Mouse (Mus musculus) left cerebral cortex, adult 11 months (tissue): ENCODE results near the gene Wiz.

Source experiments
- DNase-seq: peaks from one replicate; pipeline ENCODE4 v3.0.0; 2022; ENCODE audit warnings: low spot score

Wiz gene

DNA sequence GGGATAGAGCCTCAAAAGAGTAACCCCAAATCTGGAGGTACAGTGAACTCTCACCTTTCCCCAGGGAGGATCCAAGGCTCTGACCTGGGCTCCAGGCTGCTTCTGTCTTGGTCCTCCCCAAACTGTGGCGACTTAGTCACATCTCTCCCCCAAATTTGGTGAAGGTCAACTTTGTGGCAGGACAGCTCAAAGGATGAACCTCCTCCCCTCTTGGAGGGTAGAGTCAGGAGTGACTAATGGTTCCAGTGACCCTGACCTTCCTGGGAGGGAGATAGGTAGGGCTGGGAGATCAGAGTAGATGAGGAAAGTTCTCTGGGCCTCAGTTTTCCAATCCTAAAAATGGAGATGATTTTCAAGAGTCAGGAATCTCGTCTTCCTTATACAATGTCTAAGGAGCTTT lies 10.5 kb downstream of the Wiz start:
- no peak for DNase-seq

DNA sequence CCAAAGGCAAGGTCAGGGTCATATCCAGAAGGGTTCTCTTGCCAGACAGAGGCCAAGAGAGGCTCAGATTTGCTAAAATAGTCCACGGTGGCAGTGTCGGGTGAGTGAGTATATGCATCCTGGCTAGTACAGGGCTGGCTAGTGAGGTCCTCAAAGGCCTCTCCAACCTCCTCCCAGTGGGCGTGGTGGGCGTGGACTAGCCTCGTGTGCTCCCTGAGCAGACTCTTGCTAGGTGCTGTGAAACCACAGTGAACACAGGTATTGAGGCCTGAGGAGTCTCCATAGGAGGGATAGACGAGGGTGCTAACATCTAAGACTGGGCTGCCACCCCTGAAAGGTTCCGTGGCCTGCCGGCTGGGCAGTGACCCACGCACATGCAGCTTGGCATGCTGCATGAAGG lies 12.1 kb downstream of the Wiz start:
- DNase-seq: no peak

DNA sequence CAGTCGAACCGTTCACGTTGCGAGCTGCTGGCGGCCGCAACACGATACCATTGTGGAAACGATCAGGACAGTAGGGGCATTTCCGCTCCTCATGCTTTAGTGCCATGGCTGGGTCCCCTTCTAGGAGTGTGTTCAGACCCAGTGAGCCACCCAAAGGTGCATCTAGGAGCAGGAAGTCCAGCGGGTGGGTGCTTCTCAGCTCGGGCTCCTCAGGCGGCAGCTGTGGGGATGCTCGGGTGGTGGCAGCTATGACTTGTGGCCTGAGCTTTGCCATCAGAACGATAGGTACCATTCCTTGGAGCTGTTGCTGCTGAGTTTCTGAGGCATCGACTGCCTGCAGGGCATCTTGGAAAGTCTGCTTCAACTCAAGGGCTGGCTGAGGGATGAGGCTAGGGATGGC lies 12.8 kb downstream of the Wiz start:
- DNase-seq: no peak

DNA sequence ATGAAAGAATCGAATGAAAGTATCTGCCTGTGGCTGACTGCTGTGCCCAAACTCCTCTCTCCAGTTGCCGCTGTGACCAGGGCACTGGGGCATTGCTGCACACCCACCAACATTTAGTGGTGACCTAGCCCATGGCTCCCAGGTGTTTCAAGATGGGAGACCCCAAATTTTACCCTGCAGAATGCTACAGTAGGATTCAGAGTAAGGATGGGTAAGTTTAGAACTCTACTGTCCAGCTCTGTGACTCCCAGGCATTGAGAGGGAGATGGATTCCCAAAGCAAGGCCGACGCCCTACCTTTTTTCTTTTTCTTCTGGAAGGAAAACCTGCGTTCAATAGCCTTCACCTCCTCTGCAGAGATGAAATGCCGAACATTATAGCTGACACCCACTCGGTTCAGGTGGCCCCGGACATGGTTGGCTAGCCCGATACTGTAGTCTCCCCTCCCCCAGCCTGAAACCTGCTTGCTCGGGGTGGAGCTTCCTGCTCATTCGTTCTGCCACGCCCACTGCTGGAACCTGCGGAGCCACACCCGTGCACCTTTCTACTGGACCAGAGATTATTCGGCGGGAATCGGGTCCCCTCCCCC lies 20.2 kb downstream of the Wiz start:
- no peak for DNase-seq

DNA sequence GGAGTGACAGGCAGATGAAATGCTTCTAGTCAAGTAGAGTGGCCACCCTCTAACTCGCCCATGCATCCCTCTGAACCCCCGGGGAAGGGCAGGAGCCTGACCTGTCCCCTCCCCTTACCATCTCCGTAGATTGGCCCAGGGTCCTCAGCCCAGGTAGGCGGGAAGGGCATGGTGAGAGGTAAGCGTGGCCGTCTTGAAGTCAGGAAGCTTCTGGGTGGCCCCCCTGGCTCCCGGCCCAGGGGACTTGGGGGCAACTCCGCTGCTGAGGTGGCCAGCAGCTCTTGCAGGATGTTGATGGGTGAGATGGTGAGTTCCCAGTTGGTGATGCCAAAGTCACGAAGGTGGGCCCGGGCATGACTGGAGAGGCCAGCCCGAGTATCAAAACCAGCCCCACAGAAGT lies 21.5 kb downstream of the Wiz start:
- no peak for DNase-seq

DNA sequence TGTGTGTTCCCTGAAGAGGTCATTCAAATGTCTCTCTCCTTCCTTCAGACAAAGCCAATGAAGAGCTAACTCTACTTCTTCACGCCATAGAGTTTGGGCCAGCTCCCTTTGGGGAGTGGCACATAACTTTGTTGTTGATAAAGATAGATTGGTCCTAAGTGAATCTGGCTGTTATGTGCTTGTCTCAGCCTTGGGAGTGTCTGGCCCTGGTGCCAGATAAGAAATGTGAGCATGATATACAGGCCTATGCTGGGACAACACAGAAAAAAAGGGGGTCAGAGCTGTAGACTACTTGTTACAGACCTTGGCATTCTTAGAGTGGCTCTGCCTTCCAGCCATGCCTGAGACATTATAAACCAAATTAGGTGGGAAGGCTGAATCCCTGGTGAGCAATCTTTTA lies 23.9 kb downstream of the Wiz start:
- no peak for DNase-seq

DNA sequence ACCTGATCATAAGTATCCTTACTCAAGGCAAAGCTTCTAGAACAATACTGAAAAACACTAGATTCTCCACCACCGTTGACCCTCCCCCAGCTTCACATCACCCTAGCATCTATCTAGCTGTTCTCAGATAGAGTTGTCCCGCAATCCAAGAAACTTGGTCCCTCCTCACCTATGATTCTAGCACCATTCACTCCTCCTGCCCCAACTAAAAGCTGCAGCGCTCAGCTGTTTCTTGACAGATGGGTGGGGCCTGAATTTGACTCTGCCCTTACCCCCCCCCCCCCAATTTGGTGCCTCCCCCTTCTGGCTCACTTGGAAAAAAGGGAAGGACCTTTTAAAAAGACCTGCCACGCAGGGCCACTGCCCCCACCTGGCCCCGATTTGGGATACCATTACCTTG lies 24.4 kb downstream of the Wiz start:
- DNase-seq: no peak

DNA sequence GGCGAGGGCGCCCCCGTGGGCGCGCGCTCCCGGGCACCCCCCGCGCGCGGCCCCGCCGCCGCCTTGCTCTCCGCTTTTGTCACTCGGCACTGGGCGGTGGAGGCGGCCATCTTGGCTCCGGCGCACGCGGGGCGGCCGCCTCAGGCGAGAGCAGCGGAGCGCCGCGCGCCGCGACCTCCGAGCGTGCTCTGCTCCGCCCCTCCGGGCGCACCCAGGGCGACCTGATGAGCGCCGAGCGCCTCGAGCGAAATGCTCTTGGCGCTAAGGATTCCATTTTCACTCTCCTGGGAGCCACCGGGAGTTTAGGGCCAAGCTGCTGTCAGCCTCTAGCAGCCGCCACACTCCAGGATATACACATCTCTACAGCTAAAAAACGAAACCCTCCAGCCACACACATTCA lies 24.9 kb downstream of the Wiz start:
- DNase-seq: peak; percentile 75

DNA sequence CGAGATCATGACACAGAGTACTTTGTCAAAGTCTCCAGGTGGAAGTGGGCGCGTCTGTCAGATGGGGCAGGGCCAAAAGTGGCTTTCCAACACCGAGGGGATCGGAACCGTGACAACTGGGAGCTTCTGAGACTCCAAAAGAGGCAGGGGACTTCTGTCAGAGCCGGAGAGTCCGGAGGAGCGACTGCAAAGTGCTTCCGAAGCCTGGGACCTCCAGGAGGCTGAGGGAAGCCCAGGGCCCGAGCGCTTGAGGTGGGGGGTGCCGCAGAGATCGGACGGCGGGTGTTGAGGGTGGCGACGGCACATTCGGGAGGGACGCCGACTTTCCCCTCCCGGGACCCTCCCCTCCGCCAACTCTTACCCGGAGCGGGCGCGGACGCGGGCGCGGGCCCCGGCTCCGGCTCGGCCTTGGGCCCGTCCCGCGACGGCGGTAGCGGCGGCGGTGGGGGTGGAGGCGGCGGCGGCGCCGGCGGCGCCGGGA lies 25.4 kb downstream of the Wiz start:
- no peak for DNase-seq

DNA sequence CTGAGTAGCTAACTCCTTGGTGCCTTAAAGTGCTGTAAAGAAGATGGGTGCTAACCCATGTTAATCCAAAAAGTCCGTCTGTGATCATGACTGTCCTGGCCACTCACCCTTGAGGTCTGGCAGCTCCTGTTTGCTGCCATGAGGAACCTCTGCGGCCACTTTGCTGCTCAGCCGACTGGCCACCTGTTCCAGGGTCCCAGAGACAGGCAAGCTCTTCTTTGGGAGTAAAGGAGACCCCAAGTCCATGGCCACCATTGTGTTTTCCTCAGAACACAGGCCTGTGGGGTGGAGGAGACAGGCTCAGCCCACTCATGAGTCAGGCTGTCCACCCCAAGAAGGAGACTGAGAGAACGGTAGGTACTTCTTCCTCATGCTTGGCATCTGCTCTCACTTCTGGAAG lies 26.6 kb downstream of the Wiz start:
- no peak for DNase-seq

DNA sequence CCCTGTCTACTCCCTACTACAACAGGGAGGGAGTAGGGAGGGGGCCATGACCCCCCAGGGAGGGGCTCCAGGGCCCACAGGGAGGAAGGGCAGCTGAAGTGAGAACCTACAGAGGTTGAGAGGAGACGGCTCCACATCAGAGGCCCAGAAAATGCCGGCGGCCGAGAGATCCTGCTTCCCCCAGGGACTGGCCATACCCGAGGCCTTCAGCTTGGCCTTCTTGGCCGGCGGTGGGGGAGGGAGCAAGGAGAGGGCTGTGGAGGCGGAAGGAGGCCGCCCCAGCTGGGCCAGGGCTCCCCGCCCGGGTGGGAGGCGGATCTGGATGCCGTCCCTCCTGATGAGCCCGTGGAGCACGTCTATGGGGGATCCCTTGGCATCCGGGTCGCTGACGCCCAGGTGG lies 29.3 kb downstream of the Wiz start:
- no peak for DNase-seq

DNA sequence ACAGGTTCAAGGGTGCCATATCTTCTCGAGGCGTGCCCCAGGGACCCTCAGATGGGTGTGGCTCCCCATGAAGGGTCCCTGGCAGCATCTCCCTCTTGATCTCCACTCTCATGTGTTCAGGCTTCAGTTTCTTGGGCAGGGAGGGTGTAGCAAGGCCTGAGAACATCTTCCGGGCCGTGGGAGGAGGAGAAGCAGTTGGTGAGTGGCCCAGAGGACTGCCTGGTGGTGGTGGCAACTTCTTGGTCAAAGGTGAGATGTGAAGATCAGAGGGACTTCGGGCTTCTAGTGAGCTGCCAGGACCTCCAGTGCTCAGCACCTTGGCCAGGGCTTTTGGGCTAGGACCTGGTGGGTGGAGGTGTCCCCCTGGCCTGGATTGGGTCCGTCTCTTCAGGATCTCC lies 30.3 kb downstream of the Wiz start:
- DNase-seq: no peak

DNA sequence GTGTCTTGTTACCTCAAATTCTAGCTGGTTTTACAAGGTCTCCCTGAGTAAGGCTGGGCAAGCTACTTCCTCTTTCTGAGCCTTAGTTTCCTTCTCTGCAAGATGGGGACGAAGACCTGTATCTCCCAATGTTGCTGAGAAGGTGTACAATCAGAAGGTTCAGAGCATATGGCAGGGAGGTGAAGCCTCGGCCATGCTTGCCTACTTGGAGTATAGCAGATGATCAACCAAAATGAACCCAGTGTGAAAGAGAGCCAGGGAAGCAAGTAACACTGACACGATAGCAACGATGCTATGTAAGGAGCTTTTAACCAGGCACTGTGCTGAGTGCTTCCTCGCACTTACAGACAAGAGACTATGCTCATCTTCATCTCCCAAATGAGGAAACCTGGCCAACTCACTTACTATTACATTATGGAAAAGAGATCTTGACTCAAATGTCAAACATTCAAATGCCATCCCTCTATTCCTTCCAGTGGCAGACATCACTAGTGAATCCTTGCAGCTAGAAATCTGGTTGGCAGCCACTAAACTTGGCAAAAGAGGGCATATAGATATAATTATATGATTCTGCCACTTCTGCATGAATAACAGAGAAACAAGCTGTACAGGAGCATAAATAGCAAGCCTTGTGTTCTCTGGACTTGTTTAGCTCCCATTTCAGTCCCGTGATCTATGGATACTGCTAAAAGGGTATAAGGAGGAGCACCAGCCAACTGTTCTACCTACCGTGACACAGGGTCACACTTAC lies 30.9 kb downstream of the Wiz start:
- DNase-seq: no peak

DNA sequence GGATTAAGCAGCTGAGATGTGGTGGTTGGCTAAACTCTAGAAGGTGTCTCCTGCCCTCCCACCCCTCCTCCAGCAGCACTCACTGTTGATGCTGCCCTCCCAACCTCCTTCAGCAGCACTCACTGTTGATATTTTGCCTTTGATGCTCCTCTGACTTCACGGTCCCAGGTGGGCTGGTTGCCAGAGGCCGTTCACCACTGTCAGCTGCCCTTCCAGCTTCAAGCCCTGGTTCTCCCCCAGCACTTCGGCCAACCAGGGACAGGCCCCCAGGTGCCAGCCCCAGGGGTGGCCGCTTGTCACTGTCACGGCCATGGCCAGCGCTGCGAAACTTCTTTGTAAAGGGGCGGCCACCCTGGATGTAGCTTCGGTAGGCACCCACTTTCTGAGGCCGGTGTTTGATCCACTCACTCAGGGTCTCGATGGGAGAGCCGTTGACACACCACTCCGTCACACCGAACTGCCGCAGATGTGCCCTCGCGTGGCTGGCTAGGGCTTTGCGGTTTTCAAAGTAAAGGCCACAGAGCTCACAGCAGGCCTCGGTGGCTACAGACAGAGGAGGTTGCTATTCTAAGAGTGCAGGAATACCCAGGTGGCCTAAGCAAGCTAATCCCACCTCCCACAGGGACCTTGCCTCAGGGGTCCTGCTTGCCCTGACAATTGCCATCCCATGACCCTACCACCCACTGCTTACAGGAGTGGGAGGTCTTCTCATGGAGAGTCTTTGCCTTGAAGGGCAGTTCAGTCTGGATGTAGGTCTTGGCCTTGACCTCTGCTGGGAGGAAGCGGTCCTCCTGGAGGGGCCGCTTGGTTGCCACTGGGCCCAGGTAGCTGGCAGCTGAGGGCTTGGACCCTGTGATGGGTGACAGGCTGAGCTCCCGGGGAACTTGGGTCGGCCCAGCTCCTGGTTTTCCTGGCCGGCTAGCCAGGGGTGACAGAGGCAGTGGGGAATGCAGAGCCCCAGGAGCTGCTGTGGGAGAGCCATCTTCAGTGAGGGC lies 32.2 kb downstream of the Wiz start:
- no peak for DNase-seq

DNA sequence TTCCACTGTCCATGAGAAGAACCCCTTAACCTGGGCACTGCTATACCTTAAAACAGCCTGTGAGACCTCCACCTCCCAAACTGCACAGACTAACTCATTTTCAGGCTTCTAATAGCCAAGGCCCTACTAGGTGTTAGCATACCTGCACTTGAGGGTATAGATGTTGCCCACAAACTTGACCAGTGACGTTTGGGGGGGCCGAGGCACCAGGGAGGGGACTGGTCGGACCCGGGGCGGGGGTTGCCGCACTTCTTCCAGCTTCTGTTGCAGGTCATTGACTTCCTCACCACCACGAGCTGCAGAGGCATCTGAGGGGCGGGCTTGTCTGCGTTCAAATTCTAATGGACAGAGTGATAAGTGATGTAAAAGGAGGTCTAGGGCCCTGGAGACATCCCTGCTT lies 33.0 kb downstream of the Wiz start:
- DNase-seq: no peak

DNA sequence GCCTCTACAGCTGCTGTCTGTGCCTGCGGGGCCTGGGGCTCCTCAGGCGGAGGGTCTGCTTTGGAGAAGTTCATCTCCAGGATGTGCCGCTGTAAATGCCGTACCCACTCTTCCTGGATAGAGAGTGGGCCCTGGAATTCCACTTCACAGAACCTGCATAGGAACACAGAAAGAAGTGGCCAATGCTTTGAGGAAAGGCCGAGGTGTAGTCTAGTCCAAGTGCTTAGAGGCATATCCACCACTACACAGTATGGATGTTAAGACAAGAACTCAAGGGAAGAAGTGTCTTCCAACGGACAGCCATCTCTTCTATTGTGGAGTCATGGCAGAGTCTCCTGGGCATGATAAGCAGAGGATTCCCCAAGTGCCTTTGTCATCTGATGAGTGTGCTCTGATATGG lies 34.2 kb downstream of the Wiz start:
- no peak for DNase-seq

DNA sequence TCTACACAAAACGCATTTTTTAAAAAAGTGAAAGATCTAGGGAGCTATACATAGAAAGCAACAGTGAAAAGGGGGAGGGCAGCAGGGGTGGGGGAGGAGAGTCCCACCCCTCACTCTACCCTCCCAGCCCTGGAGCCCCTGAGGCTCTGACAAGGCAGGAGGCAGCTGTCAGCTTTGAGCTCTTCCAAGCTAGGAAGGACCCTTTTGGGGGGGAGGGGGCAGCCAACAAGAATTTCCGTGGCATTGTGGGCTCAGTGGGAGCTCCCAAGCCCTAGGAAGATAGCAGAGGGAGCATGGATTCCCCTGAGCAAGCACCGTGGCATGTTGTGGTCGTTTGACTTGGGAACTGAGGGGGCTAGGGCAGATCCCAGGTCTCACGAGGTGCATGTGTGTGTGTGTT lies 35.0 kb downstream of the Wiz start:
- DNase-seq: no peak

DNA sequence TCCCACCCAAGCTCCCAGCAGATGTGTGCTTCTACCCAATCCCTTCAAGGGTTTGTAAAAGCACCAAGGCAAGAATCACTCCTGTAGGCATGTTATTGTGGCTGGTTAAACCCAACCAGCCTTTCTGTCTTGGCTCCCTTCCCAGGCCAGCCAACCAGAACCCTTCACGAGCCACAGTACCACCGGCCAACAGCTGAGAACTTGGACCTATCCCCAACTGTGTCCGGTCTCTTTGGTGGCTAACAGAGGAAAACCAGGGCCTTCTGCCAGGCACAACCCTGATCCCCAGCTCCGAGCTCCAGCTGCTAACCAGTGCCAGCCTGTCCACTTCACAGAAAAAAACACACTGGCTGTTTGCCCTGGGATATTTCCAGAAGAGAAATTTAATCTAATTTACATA lies 35.5 kb downstream of the Wiz start:
- peak; percentile 67 for DNase-seq

DNA sequence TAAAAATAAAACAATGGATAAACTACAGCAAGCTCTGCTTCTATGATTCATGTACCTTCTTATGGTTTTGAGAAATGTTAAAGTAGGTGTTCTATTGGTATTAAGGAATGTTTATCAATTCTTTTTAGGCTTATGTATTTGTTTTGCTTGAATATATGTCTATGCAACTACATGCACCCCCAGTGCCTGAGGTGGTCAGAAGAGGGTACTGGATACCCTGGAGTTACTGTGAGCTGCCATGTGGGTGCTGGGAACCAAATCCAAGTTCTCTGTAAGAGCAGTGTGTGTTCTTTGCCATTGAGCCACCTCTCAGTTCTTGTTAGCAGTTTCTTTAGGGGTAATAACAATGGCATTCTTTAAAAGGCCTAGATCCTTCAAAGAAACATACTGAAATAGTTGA lies 37.5 kb downstream of the Wiz start:
- DNase-seq: no peak

DNA sequence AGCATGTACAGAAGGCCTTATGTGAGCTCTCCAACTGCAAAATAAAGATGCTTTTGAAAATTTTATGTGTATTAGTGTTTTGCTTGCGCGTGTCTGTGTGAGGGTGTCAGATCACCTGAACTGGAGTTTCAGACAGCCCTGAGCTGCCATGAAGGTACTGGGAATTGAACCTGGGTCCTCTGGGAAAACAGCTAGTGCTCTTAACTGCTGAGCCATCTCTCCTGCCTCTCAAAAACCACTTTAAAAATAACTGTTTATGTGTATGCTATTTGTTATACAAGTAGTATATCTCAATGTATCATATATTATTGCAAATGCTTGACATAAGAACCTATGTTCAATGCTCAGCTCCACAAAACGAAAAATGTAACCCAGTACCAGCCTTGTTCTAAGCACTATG lies 38.0 kb downstream of the Wiz start:
- DNase-seq: no peak

DNA sequence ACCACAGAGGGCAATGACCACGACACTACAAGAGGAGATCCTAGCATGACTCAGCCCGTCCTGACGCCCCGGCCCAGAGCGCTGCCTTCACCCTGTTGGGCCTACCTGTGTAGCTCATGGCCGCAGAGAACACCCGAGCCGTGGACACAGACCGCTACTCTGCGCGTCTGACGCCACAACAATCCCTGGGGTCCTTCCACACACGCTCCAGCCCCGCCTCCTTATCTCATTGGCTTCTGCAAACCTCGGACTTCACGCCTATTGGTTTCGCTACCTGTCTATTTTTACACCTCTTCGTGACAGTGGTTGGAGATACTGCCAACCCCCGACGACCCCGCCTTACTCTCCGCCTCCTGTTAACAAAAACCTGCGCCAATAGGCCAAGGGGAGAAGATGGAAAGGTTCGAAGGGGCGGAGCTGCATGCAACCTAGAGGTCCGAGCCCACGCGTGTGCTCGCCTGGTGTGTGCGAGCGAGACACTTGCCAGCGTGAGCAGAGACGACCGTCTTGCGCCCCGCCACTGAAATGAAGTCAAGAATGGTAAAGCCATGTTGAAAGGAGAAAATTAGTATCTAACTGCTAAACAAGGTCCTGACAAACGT lies 38.8 kb downstream of the Wiz start, which contains the start of gene Akap8l:
TSS of gene Akap8l (minus strand) at position 226 of the 602 bp plus-strand sequence.
- peak; percentile 99 for DNase-seq

DNA sequence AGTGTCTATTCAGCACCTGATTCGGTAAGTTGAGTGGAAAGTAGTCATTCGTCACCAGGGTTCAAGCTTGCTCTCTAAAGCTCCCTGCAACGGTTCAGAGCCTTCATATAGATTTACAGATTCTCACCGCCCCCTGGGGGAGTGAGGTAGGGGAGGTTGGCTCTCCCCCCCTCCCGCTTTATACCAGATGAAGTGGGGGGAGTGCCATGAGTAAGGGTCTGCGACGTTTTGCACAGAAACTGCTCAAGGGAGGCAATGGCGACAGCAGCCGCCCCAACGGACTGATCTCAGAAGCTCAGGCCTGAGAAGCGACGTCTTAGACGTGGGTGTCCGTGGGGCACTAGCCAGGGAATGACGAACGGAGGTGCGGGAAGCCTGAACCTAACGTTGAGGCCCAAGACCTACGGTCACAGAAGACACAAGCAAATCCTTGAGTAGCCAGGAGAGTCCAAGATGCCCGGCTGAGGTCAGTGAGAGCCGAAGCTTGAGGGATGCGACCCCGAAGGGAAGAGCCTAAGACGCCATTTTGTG lies 39.3 kb downstream of the Wiz start:
- DNase-seq: no peak
